Mouse (Mus musculus): ENCODE data around the gene Aamdc. TPM values are rescaled to one million over a fixed set of nuclear protein-coding genes. Genes with fewer than 3 reads are reported as not detected.

Gene Aamdc
- total RNA-seq, 2 experiments from 2014 or later: 125 to 130 TPM

GRCm38 (mm10) chr7:97519935-97520334 is 59.4 kb downstream of the Aamdc start:
- no peak for DNase-seq (ENCODE audit: low spot score)

GRCm38 (mm10) chr7:97514786-97515185 is 64.5 kb downstream of the Aamdc start:
- no peak for DNase-seq (ENCODE audit: low spot score)

GRCm38 (mm10) chr7:97500555-97501209 is 78.6 kb downstream of the Aamdc start:
- DNase-seq (ENCODE audit: low spot score): peak; percentile 62

Other genes starting within 250 kb of the Aamdc start
- gene Usp35, start 247.5 kb downstream of the Aamdc start, total RNA-seq (2021): under 1 TPM; 0.31 to 0.43 TPM
- gene Kctd21, start 247.2 kb downstream of the Aamdc start, total RNA-seq (2021): 1 to 10 TPM; 4.1 to 4.4 TPM
- 1 to 10 TPM; 3.2 to 3.5 TPM for gene Alg8, start 207.9 kb downstream of the Aamdc start, total RNA-seq (2021)
- gene Ndufc2, start 179.5 kb downstream of the Aamdc start, total RNA-seq (2021): 100 to 1,000 TPM; 266 to 292 TPM
- gene Thrsp, start 161.8 kb downstream of the Aamdc start, total RNA-seq (2021): 10 to 100 TPM; 15.3 to 19.5 TPM
- under 1 TPM in 1 of 2 experiments, not detected in 1; 0.14 TPM for gene Kctd14, start 128.2 kb downstream of the Aamdc start, total RNA-seq (2021)
- gene Ints4, start 98.5 kb downstream of the Aamdc start, total RNA-seq (2021): 10 to 100 TPM; 23.7 to 26.4 TPM
- gene Rsf1, start 392 bp upstream of the Aamdc start, total RNA-seq (2021): 10 to 100 TPM; 13.1 to 16.2 TPM
- 10 to 100 TPM; 28.2 to 30.6 TPM for gene Clns1a, start 117.1 kb upstream of the Aamdc start, total RNA-seq (2021)
- under 1 TPM; 0.38 to 0.59 TPM for gene Aqp11, start 158.8 kb upstream of the Aamdc start, total RNA-seq (2021)
- gene Pak1, start 209.0 kb upstream of the Aamdc start, total RNA-seq (2021): 10 to 100 TPM; 19.2 to 26.1 TPM

Measured in gastrocnemius, adult 18-20 months (tissue).